Mouse (Mus musculus): ENCODE measurements around the gene Myo3b. TPM values are rescaled to one million over a fixed set of nuclear protein-coding genes. Genes with fewer than 3 reads are reported as not detected.

Gene Myo3b
- total RNA-seq, 2 experiments from 2014 or later = 0.10 to 0.13 TPM

DNA sequence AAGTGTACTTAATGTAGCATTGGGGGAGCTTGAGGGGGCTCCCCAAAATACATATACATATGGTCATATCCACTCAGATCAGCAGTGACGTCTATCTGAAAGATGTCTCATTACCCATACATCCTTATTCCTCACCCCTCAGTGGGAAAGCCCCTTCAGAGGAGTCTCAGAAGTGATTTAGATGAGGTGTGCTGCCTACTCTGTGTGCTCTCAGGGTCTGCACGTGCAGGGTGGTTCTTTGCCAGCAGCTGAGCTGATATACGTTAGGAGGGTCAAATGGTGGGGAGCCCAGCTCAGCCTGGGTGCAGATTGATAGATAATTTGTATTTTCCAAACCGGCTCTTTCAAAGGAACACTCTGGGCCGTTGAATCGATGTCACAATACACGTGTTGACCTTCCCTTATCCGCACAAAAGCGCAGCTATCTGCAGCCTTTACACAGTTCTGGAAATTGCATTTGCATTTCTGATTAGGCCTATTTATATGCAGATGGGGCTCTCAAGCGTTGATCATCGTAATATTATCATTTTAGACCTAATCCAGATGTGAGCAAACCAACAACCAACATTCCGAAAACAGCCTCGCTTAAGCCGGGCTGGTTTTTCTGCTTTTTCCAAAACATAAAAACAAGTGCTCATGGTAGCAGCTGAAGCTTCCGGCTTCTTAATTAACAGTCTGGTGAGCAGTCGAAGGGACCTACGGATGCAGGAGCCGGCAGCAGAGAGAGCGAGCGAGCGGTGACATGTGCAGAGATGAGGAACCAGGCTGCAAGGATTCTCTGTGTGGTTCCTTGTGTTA, 88.6 kb downstream of the Myo3b start:
- no peak for DNase-seq (ENCODE audit: low spot score in 2 of 2)

DNA sequence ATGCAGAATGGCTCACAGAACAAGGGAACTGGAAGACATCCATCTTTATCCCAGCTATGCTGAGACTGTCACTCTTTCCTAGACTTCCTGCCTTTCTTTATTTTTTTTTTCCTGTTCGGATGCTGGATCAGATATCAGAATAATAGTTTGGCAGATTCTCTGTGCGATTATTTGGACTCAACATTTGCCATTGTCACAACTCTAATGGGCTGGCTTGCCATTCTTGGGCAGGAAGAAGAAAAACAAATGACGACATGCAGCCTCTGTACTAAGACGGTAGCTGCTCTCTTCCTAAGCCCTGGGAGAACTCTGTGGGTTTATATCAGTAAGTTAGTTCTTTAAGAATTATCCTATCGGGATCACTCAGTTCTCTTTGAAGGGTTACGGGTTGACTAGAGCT, 89.7 kb downstream of the Myo3b start:
- DNase-seq (ENCODE audit: low spot score in 2 of 2) = no peak

DNA sequence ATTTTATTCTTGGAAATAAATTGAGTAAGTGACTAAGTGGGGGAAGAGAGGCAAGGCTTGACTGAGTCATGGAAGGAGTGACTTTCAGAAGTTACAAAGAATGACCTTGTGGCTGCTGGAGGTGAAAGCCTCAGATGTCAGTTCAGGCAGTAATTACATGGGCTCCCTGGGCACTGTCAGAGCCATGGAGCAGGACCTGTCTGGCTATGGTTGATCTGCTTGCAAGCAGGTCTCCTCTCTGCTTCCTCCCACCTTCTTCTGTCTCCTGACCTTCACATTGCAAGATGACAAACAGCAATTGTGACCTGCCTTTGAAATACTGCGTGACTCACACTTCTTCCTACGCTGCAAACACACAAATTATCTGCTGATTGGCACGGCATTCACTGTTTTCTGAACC, 90.6 kb downstream of the Myo3b start:
- no peak for DNase-seq (ENCODE audit: low spot score in 2 of 2)

DNA sequence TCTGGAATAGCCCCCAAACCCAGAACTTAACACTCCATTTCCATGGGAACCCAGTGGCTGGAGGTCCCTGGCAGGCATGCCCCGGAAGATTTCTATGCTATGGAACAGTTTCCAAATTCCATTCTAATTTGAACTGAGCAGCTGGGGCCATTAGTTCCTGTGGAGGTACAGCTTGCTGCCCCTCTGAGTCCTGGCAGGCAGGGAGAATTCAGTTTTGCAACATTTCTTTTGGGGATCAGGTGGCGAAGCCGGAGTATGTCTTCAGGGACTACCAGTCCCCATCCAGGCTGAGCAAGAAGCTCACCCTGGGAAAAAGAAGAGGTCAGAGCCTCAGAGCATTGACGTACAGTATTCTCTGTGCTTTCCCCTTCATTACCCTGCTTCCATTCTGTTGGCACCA, 94.4 kb downstream of the Myo3b start:
- no peak for DNase-seq (ENCODE audit: low spot score in 2 of 2)

DNA sequence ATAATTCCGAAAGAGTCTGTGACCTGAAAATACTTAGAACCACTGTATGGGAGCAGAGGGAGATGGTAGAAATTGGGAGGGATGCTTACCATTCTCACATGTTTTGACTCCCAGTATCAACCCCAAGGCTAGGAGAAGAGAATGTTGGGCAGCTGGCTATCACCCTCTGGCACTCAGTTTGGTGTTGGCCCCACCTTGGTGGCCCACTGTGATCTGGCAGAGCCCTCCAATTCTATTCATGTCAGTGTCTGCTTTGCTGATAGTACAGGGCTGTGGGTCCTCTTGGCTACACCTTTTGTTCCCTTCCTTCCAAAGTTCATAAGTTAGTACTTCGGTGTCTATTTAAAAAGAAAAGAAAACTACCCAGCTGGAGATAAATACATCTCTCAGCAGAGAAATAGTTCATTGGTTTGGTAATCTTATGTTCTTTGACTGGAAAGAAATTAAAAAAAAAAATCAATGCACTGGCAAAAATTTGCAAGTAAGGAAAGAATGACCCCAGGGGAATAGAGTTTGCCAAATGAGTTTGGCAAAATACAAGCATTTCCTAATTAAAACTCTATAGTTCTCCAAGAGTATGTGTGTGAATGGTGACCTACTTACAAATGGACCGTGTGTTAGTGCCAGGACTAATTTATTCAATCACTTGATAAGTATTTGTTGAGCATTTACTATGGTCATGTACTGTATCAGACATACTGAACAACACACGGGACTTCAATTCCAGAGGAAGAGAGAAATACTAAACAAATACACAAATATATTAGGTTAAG, 98.5 kb downstream of the Myo3b start:
- no peak for DNase-seq (ENCODE audit: low spot score in 2 of 2)

DNA sequence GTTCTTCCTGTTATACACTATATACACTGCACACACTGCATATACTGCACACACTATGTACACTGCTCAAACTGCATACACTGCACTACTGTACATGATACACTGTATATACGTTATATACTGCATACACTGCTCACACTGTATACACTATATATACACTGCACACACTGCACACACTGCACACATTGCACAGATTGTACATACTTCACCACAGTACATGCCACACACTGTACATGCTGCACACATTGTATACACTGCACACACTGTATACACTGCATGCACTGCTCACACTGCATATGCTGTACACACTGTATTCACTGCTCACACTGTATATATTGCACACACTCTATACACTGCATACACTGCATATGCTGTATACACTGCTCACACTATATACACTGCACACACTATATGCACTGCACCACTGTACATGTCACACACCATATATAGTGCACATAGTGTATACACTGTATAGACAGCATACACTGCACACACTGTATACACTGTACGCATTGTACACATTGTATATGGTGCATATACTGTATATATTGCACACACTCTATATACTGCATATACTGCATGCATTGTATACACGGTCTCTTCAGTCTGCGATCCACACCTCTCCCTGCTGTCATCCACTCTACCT, 104.7 kb downstream of the Myo3b start:
- DNase-seq (ENCODE audit: low spot score in 2 of 2) = no peak

DNA sequence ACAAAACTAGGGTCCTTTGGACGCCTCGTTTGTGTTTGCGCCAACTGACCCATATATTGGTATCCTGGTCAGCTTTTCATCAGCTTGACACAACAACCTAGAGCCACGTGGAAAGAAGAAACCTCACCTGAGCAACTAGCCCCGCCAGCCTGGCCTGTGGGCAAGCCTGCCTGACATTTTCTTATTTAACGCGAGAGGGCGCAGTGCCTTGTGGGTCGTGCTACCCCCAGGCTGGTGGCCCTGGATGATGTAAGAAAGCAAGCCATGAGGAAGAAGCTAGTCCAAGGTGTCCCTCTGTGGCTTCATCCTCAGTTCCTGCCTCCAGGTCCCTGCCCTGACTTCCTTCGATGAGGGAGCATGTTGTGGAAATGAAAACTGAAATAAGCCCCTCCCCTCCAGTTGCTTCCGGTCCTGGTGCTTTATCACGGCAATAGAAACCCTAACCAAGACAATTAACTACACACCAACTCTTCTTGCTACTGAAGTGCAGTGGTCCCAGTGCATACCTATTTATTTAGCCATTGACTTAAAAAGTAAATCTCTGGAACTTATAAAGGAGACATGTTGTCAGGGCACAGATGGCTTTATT, 108.2 kb downstream of the Myo3b start:
- no peak for DNase-seq (ENCODE audit: low spot score in 2 of 2)

DNA sequence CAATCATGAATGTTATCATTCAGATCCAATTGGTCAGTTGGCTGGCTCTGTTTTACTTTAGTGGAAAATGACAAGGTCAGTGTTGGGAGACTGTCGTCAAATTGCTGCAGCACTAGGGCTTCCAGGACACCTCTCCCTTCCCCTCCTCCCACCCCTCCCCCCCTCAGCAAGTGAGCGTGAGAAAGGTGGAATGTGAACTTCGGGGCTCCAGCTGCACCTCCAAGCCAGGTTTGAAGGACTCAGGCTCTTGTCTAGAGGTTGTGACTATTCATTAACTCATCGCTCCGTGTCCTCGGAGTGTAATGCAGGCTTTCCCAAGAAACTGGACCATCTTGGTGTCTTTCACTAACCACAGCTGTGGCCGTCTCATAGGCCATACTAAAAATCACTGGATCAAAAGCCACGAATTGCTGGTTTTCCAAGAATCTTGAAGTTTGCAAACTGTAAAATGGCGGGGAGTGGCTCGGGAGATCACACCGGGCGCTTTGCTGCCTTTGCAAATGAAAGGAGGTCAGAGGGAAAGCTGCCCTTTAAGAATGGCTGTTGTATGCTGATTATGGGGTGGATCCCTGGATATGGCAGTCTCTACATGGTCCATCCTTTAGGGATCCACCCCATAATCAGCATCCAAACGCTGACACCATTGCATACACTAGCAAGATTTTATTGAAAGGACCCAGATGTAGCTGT, 110.0 kb downstream of the Myo3b start:
- DNase-seq (ENCODE audit: low spot score in 2 of 2) = no peak

DNA sequence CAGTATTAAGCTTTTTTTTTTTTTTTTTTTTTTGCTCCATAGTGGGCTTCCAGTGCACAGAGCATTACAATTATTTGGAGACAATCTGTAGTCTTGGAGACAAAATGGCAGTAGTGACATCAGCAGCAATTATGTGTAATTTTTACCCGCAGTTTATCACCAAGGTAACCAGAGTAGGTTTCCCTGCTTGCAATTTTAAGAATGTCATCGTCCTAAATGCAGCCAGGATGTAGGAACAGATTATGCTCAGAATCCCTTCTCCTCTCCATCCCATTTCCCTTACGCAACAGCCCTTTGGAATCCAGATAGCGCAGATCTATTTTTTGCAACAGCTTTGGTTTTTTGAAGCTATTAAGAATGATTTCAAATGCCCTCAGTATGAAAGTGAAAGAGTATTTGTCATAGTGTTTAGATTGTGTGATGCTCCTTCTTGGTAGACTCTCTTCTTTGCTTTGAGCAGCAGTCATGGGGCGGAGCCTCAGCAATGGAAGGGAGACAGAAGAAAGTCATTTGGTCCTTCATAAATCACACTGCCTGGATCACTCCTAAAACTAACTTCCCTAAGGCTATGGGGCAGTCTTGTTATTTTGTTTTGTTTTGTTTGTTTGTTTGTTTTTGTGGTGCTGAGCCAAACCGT, 111.6 kb downstream of the Myo3b start:
- DNase-seq (ENCODE audit: low spot score in 2 of 2) = no peak

DNA sequence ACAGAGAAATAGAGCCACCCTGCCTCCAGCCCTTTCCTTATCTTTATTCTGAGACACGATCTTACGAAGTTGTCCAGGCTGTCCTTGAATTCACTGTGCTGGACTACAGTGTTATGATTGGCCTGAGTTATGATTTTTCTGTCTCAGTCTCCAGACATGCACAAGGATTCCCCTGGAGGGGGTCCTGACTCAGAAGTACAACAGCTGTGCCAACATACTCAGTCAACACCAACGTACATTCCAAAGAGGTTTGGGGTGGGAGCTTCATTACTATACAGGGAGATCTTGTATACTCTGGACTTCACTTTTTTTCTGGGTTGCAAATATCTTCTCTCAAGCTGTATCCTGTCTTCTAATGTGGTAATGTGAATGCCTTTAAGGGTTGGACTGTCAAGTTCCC, 113.0 kb downstream of the Myo3b start:
- DNase-seq (ENCODE audit: low spot score in 2 of 2) = no peak

DNA sequence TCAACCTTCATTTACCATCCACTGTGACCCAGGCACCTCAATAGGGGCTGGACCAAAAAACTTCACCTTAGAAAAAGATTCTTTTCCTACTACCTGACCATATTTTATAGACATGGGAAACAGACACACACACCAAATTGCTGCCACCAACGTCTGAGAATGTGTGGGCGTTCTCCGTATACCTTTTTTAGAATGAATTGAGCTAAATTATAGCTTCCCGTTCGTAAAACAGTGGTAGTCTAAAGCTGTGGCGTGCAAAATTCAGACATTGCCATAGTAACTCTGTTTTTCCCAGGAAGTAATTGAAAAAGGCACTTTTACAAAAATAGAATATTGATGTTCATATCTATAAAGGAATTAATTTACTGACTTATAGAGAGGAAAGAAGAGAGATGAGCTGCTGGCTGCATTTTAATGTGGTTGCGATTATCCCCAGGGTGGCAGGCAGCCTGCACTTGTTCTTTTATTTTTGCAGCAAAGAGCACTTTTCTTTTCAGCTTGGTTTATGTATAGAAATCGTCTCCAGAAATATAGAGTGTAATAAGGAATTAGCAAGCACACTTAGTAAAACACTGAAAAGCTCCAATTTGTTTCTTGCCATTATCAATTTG, 116.4 kb downstream of the Myo3b start:
- no peak for DNase-seq (ENCODE audit: low spot score in 2 of 2)

DNA sequence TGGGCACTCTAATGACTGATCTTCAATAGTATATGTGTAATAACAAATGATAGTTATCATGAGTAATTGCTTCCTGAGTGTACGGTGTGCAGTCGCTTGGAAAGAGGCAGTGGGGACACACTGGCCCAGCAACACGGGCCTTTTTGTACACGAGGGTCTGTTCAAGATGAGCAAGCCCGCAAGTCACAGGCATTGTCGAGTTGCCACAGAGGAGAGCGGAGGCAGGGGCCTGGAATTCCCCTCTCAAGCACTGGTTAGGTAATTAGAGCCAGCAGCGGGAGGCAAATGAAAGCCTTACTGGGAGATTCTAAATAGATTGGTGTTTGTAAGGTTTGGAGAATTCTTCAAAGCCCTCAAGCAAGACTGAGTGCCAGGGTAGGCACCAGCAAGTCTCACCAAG, 120.6 kb downstream of the Myo3b start:
- no peak for DNase-seq (ENCODE audit: low spot score in 2 of 2)

DNA sequence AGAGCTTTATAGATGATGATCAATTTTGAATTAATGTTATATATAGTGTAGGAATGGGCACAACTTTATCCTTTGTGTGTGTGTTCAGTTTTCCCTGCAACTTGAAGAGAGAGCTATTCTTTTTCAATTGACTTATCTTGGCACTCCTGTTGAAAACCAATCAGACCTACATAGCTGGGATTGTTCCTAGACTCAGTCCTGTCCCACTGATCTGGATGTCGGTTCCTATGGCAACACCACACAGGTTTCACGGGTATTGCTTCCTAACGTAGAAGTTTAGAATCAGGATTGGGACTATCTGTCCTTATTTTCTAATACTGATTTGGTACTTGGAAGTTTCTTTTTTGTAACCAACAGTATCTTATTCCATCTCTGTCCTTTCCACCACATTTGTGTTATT, 127.3 kb downstream of the Myo3b start:
- no peak for DNase-seq (ENCODE audit: low spot score in 2 of 2)

DNA sequence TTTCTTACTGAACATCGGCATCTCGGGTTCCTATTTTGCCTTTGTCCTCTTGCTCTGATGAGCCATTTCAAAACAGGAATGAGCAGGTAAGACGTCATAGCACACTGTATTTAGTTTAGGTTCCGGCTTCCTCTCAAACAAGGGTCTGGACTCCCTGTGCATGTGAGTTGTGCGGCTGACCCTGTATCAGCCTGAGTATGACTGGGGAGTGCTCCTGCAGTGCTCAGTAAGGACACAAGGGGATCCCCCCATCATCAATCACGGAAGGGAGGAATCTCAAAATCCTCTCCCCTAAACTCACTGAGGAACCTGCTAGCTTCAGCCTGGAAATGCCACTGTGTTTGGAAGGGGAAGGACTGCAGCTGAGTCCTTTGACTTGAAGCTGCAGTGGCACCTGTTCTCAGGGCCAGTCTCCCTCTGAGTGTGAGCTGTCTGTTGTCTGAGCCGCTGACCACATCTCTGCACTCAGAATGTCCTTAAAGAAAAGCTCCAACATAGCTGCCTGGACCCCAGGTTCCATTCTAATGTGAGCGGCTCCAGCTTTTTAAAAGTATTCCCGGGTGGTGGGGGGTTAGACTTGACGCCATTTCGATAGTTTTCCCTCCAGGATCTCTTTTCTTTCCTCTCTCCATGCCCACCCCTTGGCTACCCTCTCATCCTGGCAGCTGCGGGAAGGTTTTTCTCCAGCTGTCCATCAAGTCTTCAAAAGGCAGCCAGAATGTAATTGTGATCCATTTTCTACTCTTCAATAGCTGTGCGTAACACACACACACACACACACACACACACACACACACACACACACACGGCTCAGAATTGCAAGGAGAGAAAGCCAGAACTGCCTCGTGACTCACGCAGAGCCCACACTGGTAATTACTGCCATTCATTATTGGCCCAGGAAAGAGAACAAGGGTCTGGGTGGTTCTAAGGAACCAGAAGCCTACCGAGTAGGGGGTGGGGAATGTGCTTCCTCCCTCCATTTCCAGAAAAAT, 129.3 kb downstream of the Myo3b start:
- no peak for DNase-seq (ENCODE audit: low spot score in 2 of 2)

DNA sequence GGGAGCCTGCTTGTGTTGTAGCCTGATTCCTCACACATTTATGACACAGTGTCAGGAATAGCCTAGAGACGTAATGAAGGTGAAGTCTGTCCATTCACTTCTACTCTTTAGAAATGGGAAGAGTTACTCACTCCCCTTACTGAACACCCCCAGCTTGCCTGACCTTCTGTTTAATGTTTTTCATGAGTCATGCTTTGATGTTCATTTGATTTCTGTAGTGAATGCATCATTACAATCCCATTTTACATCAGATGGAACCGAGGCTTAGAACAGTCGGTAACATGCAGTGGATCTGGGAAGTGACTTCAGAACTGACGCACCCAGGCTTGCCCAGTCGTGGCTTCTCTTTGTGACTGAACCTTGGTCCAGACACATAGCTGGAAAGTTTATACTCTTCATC, 131.5 kb downstream of the Myo3b start:
- no peak for DNase-seq (ENCODE audit: low spot score in 2 of 2)

DNA sequence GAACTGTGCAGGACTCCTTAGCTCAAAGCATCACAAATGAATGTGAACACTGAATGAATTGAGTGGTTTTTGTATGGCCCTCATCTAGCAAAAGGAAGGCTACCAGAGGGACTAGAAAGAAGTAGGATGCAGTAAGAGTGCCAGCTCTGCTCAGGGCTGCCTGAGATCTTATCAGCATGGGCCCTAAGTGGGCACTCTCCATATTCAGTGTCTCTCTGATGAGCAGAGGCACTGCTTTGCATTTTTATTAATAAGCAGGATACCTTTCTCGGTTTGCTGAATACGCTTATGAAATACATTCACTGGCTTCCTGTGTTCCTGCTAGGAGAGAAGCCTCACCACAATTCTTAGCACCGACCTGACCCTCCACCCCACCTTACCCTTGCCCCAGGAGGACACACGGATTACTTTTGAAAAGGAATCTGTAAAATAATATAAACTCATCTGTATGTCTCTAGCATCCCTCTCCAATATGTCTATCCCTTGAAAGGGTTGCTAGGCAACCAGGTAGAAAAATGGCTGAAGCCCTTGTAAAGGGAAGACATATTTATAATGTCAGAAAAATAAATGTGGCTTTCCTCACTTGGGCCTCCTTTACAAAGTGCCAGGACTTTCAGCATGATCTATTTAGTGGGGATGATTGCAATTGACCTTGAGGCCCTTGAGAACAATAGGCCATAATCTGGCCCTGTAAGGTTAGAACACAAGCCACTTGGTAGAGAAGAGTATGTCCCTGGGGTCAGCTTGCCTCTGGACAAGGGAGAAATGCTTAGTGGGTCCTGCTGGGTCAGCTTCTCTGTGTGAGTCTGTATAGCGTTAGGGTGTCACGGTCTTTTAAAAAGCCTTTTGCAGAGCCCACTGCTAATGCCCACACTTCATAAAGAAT, 138.1 kb downstream of the Myo3b start:
- DNase-seq (ENCODE audit: low spot score in 2 of 2) = no peak

DNA sequence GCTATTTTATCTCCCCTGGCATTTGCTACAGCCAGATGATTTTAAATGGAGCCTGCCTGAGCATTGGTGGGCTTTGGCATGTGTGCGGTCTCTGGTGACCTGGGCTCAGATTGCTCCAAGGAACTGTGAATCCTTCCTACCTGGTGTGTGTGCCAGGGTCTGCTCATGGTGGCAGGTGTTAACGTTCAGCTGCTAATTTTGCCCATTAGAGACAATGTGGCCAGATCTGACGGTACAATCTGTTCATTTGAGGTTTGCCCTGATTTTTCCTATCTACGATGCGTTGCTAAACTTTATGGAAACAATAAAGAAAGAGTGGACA, 138.7 kb downstream of the Myo3b start:
- no peak for DNase-seq (ENCODE audit: low spot score in 2 of 2)

DNA sequence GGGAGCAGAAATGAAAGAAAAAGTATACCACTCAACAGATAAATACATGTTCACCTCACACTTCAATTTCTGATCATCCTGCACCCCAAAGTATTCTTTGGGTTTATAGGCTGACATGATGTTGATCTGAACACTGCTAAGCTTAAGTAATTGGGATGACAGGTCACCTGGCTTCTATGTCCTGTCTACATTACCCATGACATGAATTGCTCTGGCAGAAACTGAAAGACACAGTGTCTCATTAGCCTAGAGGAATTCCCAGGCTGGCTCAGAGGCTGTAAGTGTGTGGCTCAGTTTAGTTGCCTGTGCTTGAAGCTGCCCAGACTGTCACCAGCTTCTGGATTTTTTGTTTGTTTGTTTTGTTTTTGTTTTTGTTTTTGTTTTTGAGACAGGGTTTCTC, 139.3 kb downstream of the Myo3b start:
- DNase-seq (ENCODE audit: low spot score in 2 of 2) = no peak

All from gastrocnemius, postnatal 4 days (tissue).